Mouse (Mus musculus): Measurements from ENCODE around the gene Fpr2. TPM values are rescaled to one million over a fixed set of nuclear protein-coding genes. Genes with fewer than 3 reads are reported as not detected.
"Not testable (repeated sequence)": the region's sequence is repeated elsewhere in the genome, so short reads cannot be mapped to it uniquely, and the experiment has no call there.

Fpr2 gene
- total RNA-seq, 4 experiments from 2014 or later: 0.56 TPM; not detected in 3

DNA sequence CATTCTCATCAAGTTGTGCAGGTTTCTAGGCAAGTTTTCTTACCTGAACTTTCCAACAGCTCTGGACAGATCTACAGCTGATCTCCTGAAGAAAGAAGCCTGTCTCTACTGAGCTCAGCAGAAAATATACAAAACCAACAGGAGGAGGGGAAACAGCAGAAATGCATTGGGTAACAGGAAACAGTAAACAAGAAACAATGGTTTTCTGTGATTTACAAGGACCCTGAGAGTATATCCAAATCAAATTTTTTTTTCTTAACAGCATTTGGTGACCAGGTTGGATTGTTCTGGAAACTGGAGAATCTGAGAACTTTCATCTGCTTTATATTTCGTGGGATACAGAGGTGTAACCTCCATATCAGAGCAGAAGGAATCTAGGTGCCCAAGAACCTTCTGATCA lies 3.8 kb upstream of the Fpr2 start, which contains the start of gene Fpr1:
TSS of gene Fpr1 (minus strand) at position 101 of the 400 bp plus-strand sequence.
- no peak for DNase-seq

DNA sequence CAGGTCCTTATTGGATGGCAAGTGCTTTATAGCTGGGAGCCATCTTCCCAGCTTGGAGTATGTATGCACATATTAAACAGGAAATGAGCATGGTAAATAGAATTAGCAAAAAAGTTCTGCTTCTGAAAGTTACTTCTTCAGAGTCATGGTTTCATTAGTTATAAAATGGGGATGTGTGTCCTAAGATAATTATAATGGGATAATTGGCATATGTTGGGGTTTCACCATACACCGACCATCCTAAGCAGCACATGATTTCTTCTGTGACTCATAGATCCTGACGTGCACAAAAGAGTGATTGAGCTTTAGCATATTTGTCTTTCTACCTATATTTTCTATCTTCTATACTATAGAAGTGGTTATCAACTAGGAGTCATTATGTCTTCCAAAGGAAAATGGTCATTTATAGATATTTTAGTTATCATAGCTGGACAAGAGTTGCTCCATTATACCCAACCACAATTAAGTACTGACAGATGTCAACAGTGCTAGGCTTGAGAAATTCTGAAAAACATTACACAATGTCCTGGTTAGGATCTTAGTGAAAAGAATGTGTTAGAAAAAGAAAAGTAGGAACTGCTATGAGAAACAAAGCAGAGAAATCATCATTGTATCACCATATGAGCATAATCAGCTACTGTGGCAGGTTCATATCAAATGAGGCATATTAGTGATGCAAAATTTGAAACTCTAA lies 2.3 kb downstream of the Fpr2 start:
- no peak for DNase-seq

DNA sequence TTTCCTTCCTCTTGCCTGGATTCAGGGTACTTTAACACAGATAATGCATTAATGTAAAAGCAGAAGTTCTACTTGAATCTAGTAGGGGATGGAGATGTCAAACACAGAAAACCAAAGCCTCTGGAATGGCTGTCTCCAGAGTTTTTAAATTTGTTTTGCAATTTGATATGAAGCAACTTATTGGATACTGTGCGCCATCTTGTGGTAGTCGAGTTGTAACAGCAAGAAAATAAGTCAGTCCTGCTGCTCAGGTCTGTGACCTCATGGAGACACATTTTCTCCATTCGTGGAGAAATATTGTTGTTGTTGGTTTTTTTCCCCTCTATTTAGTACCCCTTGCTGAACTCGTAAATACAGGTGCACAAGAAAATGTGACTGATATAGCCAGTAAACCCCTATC lies 8.4 kb downstream of the Fpr2 start:
- no peak for DNase-seq

DNA sequence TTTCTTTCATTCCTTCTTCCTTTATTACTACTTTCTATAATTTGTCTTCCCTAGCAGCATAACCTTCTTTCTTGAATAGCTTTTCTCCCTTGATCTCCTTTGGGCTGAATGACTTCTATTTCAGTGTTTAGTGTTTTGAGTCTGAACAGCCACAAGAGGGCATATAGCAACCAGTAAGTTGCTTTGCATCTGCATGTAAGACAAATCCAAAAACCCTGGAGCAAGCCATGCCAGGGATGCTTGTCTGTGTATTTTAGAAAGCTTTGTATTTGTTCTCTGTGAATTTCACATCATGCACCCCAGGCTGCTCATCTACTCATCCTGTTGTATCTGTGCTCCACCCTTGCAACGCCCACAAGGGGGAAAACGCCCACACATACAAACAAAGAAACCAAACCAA lies 11.6 kb downstream of the Fpr2 start:
- no peak for DNase-seq

DNA sequence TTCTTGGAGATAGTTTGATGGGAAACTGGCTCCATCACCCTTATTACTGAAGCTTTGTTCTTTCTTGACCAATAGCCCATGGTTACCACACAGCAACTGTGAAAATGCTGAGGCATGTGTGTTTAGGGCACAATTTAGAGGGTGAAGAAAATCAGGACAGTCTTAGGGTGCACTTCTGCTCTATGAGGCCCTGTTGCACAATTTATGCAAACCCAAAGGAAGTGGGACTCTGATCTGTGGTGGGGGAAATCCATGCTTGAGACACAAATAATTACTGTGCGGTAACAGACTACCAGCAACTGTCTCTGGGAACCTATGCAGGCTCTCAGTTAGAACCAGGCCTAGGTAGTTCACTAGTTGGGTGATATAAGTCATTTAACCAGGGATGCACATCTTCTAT lies 13.1 kb downstream of the Fpr2 start:
- no peak for DNase-seq

DNA sequence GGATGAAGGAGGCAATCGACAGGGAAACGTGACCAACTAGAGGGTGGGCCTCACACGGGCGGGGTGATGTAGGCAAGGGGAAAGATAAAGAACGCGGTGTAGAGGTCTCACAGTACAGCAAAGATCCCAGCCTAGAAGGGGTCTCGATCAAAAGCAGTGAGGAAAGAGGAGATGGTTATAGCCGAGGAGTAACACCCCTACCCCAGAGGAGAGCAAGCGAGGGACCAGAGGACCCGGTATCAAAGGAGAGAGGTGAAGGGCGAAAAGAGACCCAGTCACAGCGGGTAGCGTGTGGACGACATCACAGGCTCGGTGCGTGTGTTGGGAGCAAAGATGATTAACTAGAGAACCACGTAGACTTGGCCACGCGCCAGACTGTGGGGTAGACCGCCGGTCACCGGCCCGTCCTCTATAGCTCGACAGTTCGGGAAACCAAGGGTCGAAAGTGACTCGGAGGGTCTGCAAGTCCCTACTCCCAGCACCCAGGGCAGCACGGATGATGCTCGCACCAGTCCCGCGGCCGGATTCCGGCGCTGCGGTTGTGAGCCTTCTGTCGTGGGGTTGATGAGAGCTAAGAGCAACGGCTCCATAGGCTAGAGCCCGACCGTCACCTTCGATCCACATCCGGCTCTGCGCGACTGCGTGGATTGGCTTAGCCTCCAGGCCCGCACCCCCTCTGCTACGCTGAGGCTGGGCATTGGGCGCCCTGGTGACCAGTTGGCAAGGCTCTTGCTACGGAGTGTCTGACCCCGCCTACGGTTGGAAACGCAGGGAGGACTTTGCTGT lies 22.2 kb downstream of the Fpr2 start:
- peak; percentile 89 for DNase-seq

DNA sequence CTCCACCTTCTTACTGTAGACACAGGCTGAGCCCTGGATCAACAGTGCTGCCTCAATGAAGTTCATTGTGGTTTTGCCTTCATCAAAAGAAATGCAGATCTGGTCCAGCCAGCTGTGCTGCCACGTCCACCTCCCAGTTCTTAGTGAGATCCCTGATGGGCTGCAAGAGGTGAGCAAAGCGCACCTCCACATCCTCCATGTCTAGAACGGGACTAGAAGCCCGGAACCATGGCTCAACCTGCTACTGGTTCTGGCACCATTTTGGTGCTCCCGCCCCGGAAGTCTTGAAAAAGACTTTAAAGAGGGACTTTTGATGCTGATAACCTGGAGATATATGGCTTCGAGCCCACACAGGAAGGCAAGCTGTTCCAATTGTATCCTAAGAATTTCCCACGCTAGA lies 25.0 kb downstream of the Fpr2 start:
- not testable (repeated sequence) for DNase-seq

DNA sequence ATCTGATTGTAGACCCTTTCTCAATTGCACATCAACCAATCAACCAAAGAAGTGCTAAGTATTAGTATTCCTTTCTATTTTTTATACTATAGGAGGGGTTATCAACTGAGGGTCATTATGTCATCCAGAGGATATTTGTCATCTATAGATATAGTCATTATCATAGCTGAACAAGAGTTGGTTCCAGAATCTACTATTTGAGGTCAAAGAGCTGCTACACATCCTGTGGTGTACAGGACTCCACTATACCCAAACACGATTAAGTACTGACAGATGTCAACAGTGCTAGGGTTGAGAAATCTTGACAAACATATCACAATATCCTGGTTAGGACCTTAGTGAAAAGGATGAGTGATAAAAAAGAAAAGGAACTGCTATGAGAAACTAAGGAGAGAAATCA lies 29.8 kb downstream of the Fpr2 start:
- DNase-seq: no peak

DNA sequence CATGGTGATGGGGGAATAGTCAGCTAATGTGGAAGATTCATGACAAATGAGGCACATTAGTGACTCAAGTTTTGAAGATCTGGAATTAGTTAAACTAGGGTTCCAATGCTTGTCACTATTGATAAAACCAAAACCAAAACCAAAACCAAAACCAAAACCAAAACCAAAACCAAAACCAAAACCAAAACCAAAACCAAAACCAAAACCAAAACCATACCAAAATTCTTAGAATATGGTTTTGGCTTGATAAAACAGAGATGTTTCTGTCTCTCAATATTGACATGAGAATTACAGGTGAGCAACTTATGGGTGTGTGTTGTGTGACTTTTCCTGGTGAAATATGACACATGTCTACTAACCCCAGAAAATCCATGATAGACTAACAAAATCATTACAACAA lies 30.2 kb downstream of the Fpr2 start:
- DNase-seq: no peak

Other genes with a start within 250 kb of the Fpr2 start
- gene Vmn2r90, start 184.1 kb upstream of the Fpr2 start, total RNA-seq (2022): not detected
- 100 to 1,000 TPM in 2 of 4 experiments, 10 to 100 TPM in 2; 43.9 to 173 (median 91.6) TPM for gene Spaca6, start 60.7 kb upstream of the Fpr2 start, total RNA-seq (2022)
- under 1 TPM in 2 of 4 experiments, not detected in 2; 0.23 to 0.24 TPM for gene Has1, start 32.6 kb upstream of the Fpr2 start, total RNA-seq (2022)
- under 1 TPM in 1 of 4 experiments, not detected in 3; 0.17 TPM for gene Fpr1, start 3.9 kb upstream of the Fpr2 start, total RNA-seq (2022)
- gene Fpr3, start within 50 bp of the Fpr2 start, total RNA-seq (2022): not detected
- gene Fpr-rs4, start 133.9 kb downstream of the Fpr2 start, total RNA-seq (2022): not detected
- gene Vmn2r124, start 161.6 kb downstream of the Fpr2 start, total RNA-seq (2022): not detected
- not detected for gene Vmn2r91, start 197.2 kb downstream of the Fpr2 start, total RNA-seq (2022)